Comparison of ENCODE assay signal across 8 mouse cellular contexts in genomic region chr2:119476166-119476565, GRCm38 (mm10). TPM values are rescaled to one million over a fixed set of nuclear protein-coding genes. Genes with fewer than 3 reads are reported as not detected.
DNase-seq lines count a peak whose midpoint lies in the region; ATAC-seq and TF ChIP-seq lines count a peak whose summit lies in the region.

No protein-coding gene starts in this region.

- H3K9ac ChIP-seq in embryonic facial prominence, embryonic 15.5 days = peak overlapping the region; percentile 91; the same call in 1 of the 2 replicates
- H3K9ac ChIP-seq in intestine, postnatal 0 days (ENCODE audit: low read depth, low read length) = peak overlapping the region; percentile 100
- H3K9ac ChIP-seq in neural tube, embryonic 13.5 days = peak overlapping the region; percentile 99

- no peaks in the 10 kb centered on the region for H3K27me3 ChIP-seq in embryonic facial prominence, embryonic 15.5 days
- no peaks in the 10 kb centered on the region for H3K27me3 ChIP-seq in intestine, postnatal 0 days (replicated peaks; ENCODE audit: control insufficient read depth, insufficient read depth, low read length)
- no peaks in the 10 kb centered on the region for H3K27me3 ChIP-seq in neural tube, embryonic 13.5 days

- 6% methylated on average over 7 of the region's 7 CpGs for WGBS in lung, adult 2 months
- 6% methylated on average over 7 of the region's 7 CpGs for WGBS in embryonic facial prominence, embryonic 15.5 days
- WGBS in intestine, postnatal 0 days = 10% methylated on average over 7 of the region's 7 CpGs
- 23% methylated on average over 7 of the region's 7 CpGs for WGBS in neural tube, embryonic 13.5 days

- peak overlapping the region; percentile 96 for H3K27ac ChIP-seq in embryonic facial prominence, embryonic 15.5 days (replicated peaks)
- 0 out of 2 replicates have a peak overlapping the region, but pooled peaks have one; percentile 99 for H3K27ac ChIP-seq in intestine, postnatal 0 days (ENCODE audit: low read depth, low read length)
- H3K27ac ChIP-seq in neural tube, embryonic 13.5 days (replicated peaks) = 0 out of 2 replicates have a peak overlapping the region, but pooled peaks have one; percentile 98

- TF ChIP-seq CTCF in lung, adult 2 months (IDR thresholded peaks at IDR 0.05; ENCODE audit: insufficient read depth, low read length) = no peak
- no peak for TF ChIP-seq CTCF in intestine, postnatal 0 days (IDR thresholded peaks at IDR 0.05; ENCODE audit: low read depth)

- peak overlapping the region; percentile 81 for H3K4me2 ChIP-seq in embryonic facial prominence, embryonic 15.5 days (replicated peaks)
- peak overlapping the region; percentile 88 for H3K4me2 ChIP-seq in intestine, postnatal 0 days (replicated peaks; ENCODE audit: low read depth)
- peak overlapping the region; percentile 91 for H3K4me2 ChIP-seq in neural tube, embryonic 13.5 days

- intact Hi-C loops in left cerebral cortex, postnatal 14 days (cut with DNase I) = no loop called here

- no peaks in the 10 kb centered on the region for H3K36me3 ChIP-seq in embryonic facial prominence, embryonic 15.5 days
- peaks cover 5% of the 10 kb centered on the region; the same call in 1 of the 2 replicates for H3K36me3 ChIP-seq in intestine, postnatal 0 days (ENCODE audit: control insufficient read depth, insufficient read depth)
- peaks cover 5% of the 10 kb centered on the region; the same call in 1 of the 2 replicates for H3K36me3 ChIP-seq in neural tube, embryonic 13.5 days

- no peak for ATAC-seq in embryonic facial prominence, embryonic 15.5 days (ENCODE audit: insufficient number of reproducible peaks, low FRiP score, low TSS enrichment, low read depth)
- no peak for ATAC-seq in intestine, postnatal 0 days
- ATAC-seq in neural tube, embryonic 13.5 days (ENCODE audit: low read depth) = no peak

- H3K4me1 ChIP-seq in lung, adult 2 months (ENCODE audit: control insufficient read depth, insufficient read depth, low read length) = peaks cover 3% of the 10 kb centered on the region
- peaks cover 22% of the 10 kb centered on the region for H3K4me1 ChIP-seq in embryonic facial prominence, embryonic 15.5 days
- no peaks in the 10 kb centered on the region; the same call in 1 of the 2 replicates for H3K4me1 ChIP-seq in intestine, postnatal 0 days (replicated peaks; ENCODE audit: control insufficient read depth, insufficient read depth, low read length)
- H3K4me1 ChIP-seq in neural tube, embryonic 13.5 days (replicated peaks) = peaks cover 32% of the 10 kb centered on the region

- no peak for TF ChIP-seq POLR2A in lung, adult 2 months (IDR thresholded peaks at IDR 0.05; ENCODE audit: borderline replicate concordance, extremely low read depth, low read depth, low read length)

- DNase-seq in lung, adult 2 months = no peak
- no peak for DNase-seq in lung, postnatal 36 days
- no peak for DNase-seq in left cerebral cortex, postnatal 14 days (ENCODE audit: low spot score in 2 of 2)
- no peak for DNase-seq in cerebellum, adult 9-11 months
- no peak for DNase-seq in frontal cortex, postnatal 14 days (ENCODE audit: low spot score in 2 of 2)

- H3K4me3 ChIP-seq in lung, adult 2 months (replicated peaks; ENCODE audit: extremely low read depth, low read depth, low read length) = peak overlapping the region; percentile 88
- H3K4me3 ChIP-seq in embryonic facial prominence, embryonic 15.5 days (replicated peaks) = peak overlapping the region; percentile 96
- H3K4me3 ChIP-seq in intestine, postnatal 0 days (ENCODE audit: low read depth, low read length) = peak overlapping the region; percentile 96
- peak overlapping the region; percentile 93 for H3K4me3 ChIP-seq in neural tube, embryonic 13.5 days

- no peaks in the 10 kb centered on the region for H3K9me3 ChIP-seq in embryonic facial prominence, embryonic 15.5 days (replicated peaks)
- H3K9me3 ChIP-seq in intestine, postnatal 0 days (ENCODE audit: control insufficient read depth) = no peaks in the 10 kb centered on the region
- H3K9me3 ChIP-seq in neural tube, embryonic 13.5 days = no peaks in the 10 kb centered on the region

RNA-seq across cellular contexts. Expression of gene Ino80, which starts 1.3 kb away (rescaled TPM):
- 7.1 and 8.7 TPM in 2 replicates for polyA plus RNA-seq in lung, adult 2 months (2012; rRNA removed)
- polyA plus RNA-seq in embryonic facial prominence, embryonic 15.5 days (2015; fragmentation: Nextera tagmentation; extraction: Ambion mirVana) = 4.1 and 4.2 TPM in 2 replicates
- 2.4 and 2.6 TPM in 2 replicates for polyA plus RNA-seq in intestine, postnatal 0 days (2015; fragmentation: Nextera tagmentation; extraction: Ambion mirVana)
- 3.1 and 3.2 TPM in 2 replicates for polyA plus RNA-seq in neural tube, embryonic 13.5 days (2015; fragmentation: Nextera tagmentation; extraction: Ambion mirVana)
- total RNA-seq in left cerebral cortex, postnatal 14 days (2021) = 10 to 100 TPM; 17.9 to 19.5 TPM
